Mouse (Mus musculus): Measurements from ENCODE around the gene Ralgps1. TPM values are rescaled to one million over a fixed set of nuclear protein-coding genes. Genes with fewer than 3 reads are reported as not detected.
A peak's percentile ranks its signal among the peaks of the same experiment; 100 is the strongest.

Ralgps1 gene
- total and polyA plus RNA-seq, 3 experiments = 0.62 to 2.1 (median 1.5) TPM

GRCm38 (mm10) chr2:33173686-33174085, 197.6 kb downstream of the Ralgps1 start:
- in situ Hi-C loops (cut with MboI; ENCODE audit: low pct_ligation_motif_present, low pct_unique_long_range_greater_than_20kb, low sequenced_read_pairs) = no loop called here
- DNase-seq (ENCODE audit: extremely low read depth) = no peak
- H3K27me3 ChIP-seq (replicated peaks) = no peaks in the 10 kb centered on the region

GRCm38 (mm10) chr2:33173126-33173525, 198.2 kb downstream of the Ralgps1 start:
- in situ Hi-C loops (cut with MboI; ENCODE audit: low pct_ligation_motif_present, low pct_unique_long_range_greater_than_20kb, low sequenced_read_pairs) = no loop called here
- TF ChIP-seq CTCF (conservative IDR thresholded peaks at IDR 0.05 in 1 of 2, IDR thresholded peaks at IDR 0.05 in 1 of 2; ENCODE audit: low read depth in 2 of 2, low read length in 2 of 2) (no peak), ZMIZ1 (IDR thresholded peaks at IDR 0.05; ENCODE audit: low read depth, low read length) (no peak), MEF2A (IDR thresholded peaks at IDR 0.05; ENCODE audit: borderline replicate concordance, low read depth, low read length) (no peak), BHLHE40 (IDR thresholded peaks at IDR 0.05; ENCODE audit: low read depth, low read length) (peak; percentile 77)
- no peaks in the 10 kb centered on the region for H3K9me3 ChIP-seq (replicated peaks; ENCODE audit: low read length)
- peaks cover 0 to 17% of the 10 kb centered on the region in 2 experiments for H3K36me3 ChIP-seq (replicated peaks in 1 of 2; ENCODE audit: control insufficient read depth in 1 of 2, insufficient read depth in 1 of 2, low read length in 1 of 2)
- peak; percentile 32 for DNase-seq (ENCODE audit: extremely low read depth)
- H3K27ac ChIP-seq (ENCODE audit: insufficient read depth, low read depth) = no peak overlapping the region
- H3K27me3 ChIP-seq (replicated peaks) = no peaks in the 10 kb centered on the region
- no peaks in the 10 kb centered on the region for H3K79me2 ChIP-seq (replicated peaks; ENCODE audit: control insufficient read depth, extremely low read depth, insufficient read depth, poor library complexity, severe bottlenecking)
- H3K9ac ChIP-seq (ENCODE audit: insufficient read depth, low read depth) = no peak overlapping the region
- dilution Hi-C loops (cut with MboI; ENCODE audit: extremely low pct_ligation_motif_present, extremely low pct_unique_long_range_greater_than_20kb, low sequenced_read_pairs) = no loop called here
- H3K4me3 ChIP-seq (replicated peaks in 1 of 3; ENCODE audit: low read depth in 2 of 3, low read length in 2 of 3, poor library complexity in 1 of 3) = no peak overlapping the region
- no peak overlapping the region for H3K4me2 ChIP-seq (ENCODE audit: insufficient read depth, low read depth, poor library complexity, severe bottlenecking)
- H3K4me1 ChIP-seq (ENCODE audit: control insufficient read depth in 1 of 2, insufficient read depth in 2 of 2) = peaks cover 16 to 38% of the 10 kb centered on the region in 2 experiments

More at GRCm38 (mm10) chr2:33173686-33174085, 197.6 kb downstream of the Ralgps1 start:
- Histone ChIP-seq H3K9me3 (replicated peaks; ENCODE audit: low read length) (no peaks in the 10 kb centered on the region), H3K4me3 (replicated peaks in 1 of 3; ENCODE audit: low read depth in 2 of 3, low read length in 2 of 3, poor library complexity in 1 of 3) (no peak overlapping the region), H3K79me2 (replicated peaks; ENCODE audit: control insufficient read depth, extremely low read depth, insufficient read depth, poor library complexity, severe bottlenecking) (no peaks in the 10 kb centered on the region), H3K4me2 (ENCODE audit: insufficient read depth, low read depth, poor library complexity, severe bottlenecking) (no peak overlapping the region), H3K36me3 (replicated peaks in 1 of 2; ENCODE audit: control insufficient read depth in 1 of 2, insufficient read depth in 1 of 2, low read length in 1 of 2) (peaks cover 0 to 17% of the 10 kb centered on the region in 2 experiments), H3K27ac (ENCODE audit: insufficient read depth, low read depth) (no peak overlapping the region), H3K4me1 (ENCODE audit: control insufficient read depth in 1 of 2, insufficient read depth in 2 of 2) (peaks cover 22 to 44% of the 10 kb centered on the region in 2 experiments), H3K9ac (ENCODE audit: insufficient read depth, low read depth) (no peak overlapping the region)
- TF ChIP-seq ETS1 (conservative IDR thresholded peaks at IDR 0.05; ENCODE audit: low read depth, low read length) = no peak
- dilution Hi-C loops (cut with MboI; ENCODE audit: extremely low pct_ligation_motif_present, extremely low pct_unique_long_range_greater_than_20kb, low sequenced_read_pairs) = no loop called here

GRCm38 (mm10) chr2:33170777-33171565, 200.3 kb downstream of the Ralgps1 start:
- no peaks in the 10 kb centered on the region for H3K79me2 ChIP-seq (replicated peaks; ENCODE audit: control insufficient read depth, extremely low read depth, insufficient read depth, poor library complexity, severe bottlenecking)
- H3K4me2 ChIP-seq (ENCODE audit: insufficient read depth, low read depth, poor library complexity, severe bottlenecking) = no peak overlapping the region
- no peak for TF ChIP-seq CTCF (conservative IDR thresholded peaks at IDR 0.05 in 1 of 2, IDR thresholded peaks at IDR 0.05 in 1 of 2; ENCODE audit: low read depth in 2 of 2, low read length in 2 of 2)
- TF ChIP-seq CHD2 (IDR thresholded peaks at IDR 0.05; ENCODE audit: low read length) = no peak
- no peak for TF ChIP-seq ZMIZ1 (IDR thresholded peaks at IDR 0.05; ENCODE audit: low read depth, low read length)
- no peak for TF ChIP-seq MAZ (IDR thresholded peaks at IDR 0.05; ENCODE audit: low read depth, low read length)
- no peak for TF ChIP-seq JUND (conservative IDR thresholded peaks at IDR 0.05; ENCODE audit: low read depth, low read length)
- no peak for TF ChIP-seq MAX (IDR thresholded peaks at IDR 0.05; ENCODE audit: low read length)
- no peak for TF ChIP-seq MEF2A (IDR thresholded peaks at IDR 0.05; ENCODE audit: borderline replicate concordance, low read depth, low read length)
- no peak for TF ChIP-seq POLR2A (IDR thresholded peaks at IDR 0.05; ENCODE audit: low read depth, low read length)
- no peak for TF ChIP-seq ETS1 (conservative IDR thresholded peaks at IDR 0.05; ENCODE audit: low read depth, low read length)
- no peak for TF ChIP-seq TBP (conservative IDR thresholded peaks at IDR 0.05; ENCODE audit: low read depth, low read length)
- no peak for TF ChIP-seq MYC (IDR thresholded peaks at IDR 0.05; ENCODE audit: low read depth, low read length)
- peaks cover 0 to 23% of the 10 kb centered on the region in 2 experiments for H3K36me3 ChIP-seq (replicated peaks in 1 of 2; ENCODE audit: control insufficient read depth in 1 of 2, insufficient read depth in 1 of 2, low read length in 1 of 2)
- in situ Hi-C loops (cut with MboI; ENCODE audit: low pct_ligation_motif_present, low pct_unique_long_range_greater_than_20kb, low sequenced_read_pairs) = no loop called here
- no peak for DNase-seq (ENCODE audit: extremely low read depth)
- no peaks in the 10 kb centered on the region for H3K27me3 ChIP-seq (replicated peaks)
- peaks cover 5 to 19% of the 10 kb centered on the region in 2 experiments for H3K4me1 ChIP-seq (ENCODE audit: control insufficient read depth in 1 of 2, insufficient read depth in 2 of 2)
- dilution Hi-C loops (cut with MboI; ENCODE audit: extremely low pct_ligation_motif_present, extremely low pct_unique_long_range_greater_than_20kb, low sequenced_read_pairs) = no loop called here
- no peak overlapping the region for H3K4me3 ChIP-seq (replicated peaks in 1 of 3; ENCODE audit: low read depth in 2 of 3, low read length in 2 of 3, poor library complexity in 1 of 3)
- H3K9ac ChIP-seq (ENCODE audit: insufficient read depth, low read depth) = no peak overlapping the region
- H3K27ac ChIP-seq (ENCODE audit: insufficient read depth, low read depth) = no peak overlapping the region
- no peaks in the 10 kb centered on the region for H3K9me3 ChIP-seq (replicated peaks; ENCODE audit: low read length)

Measured in CH12.LX (cell line).